Mouse (Mus musculus) ES-Bruce4 (cell line): ENCODE measurements around the gene Nfkbie. TPM values are rescaled to one million over a fixed set of nuclear protein-coding genes. Genes with fewer than 3 reads are reported as not detected.

Experiments used
- H3K27ac ChIP-seq: 2 replicates; pipeline ENCODE4 v1.5.1; 2012; ENCODE audit warnings: low read length, inconsistent platforms; ENCODE audit not compliant: insufficient read depth
- H3K27me3 ChIP-seq: 2 replicates; pipeline ENCODE4 v1.6.1; 2012; ENCODE audit warnings: mild to moderate bottlenecking, low read length, inconsistent platforms; ENCODE audit not compliant: control insufficient read depth, poor library complexity, insufficient read depth, severe bottlenecking
- H3K36me3 ChIP-seq: 2 replicates; pipeline ENCODE4 v1.6.1; 2012; ENCODE audit warnings: inconsistent platforms, mild to moderate bottlenecking, low read length, moderate library complexity; ENCODE audit not compliant: control insufficient read depth, poor library complexity, insufficient read depth, severe bottlenecking
- H3K4me1 ChIP-seq: one replicate; pipeline ENCODE4 v1.8.1; 2011; ENCODE audit warnings: low read length; ENCODE audit not compliant: control insufficient read depth, insufficient read depth
- H3K4me3 ChIP-seq: 2 replicates; pipeline ENCODE4 v1.5.1; 2011; ENCODE audit warnings: low read depth, mild to moderate bottlenecking, low read length
- H3K9ac ChIP-seq: 2 replicates; pipeline ENCODE4 v1.6.1; 2012; ENCODE audit warnings: low read depth, mild to moderate bottlenecking, inconsistent platforms; ENCODE audit not compliant: poor library complexity, severe bottlenecking
- H3K9me3 ChIP-seq: replicated peaks from 2 replicates; pipeline ENCODE4 v1.6.1; 2012; ENCODE audit warnings: mild to moderate bottlenecking, low read length, inconsistent platforms; ENCODE audit not compliant: control insufficient read depth, poor library complexity, insufficient read depth, severe bottlenecking
- CTCF ChIP-seq: IDR thresholded peaks from one replicate; pipeline ENCODE4 v1.8.1; 2011; ENCODE audit warnings: low read depth, low read length
- EP300 ChIP-seq: IDR thresholded peaks from 2 replicates; pipeline ENCODE4 v1.6.1; 2011; ENCODE audit warnings: low read depth, low read length; ENCODE audit not compliant: insufficient read depth
- POLR2A ChIP-seq: IDR thresholded peaks from one replicate; pipeline ENCODE4 v1.8.1; 2011; ENCODE audit warnings: low read length; ENCODE audit not compliant: insufficient read depth
- polyA plus RNA-seq: library from polyadenylated mRNA; stranded (reverse); fragments of >200 nt; gene quantifications from 2 replicates; pipeline ENCODE4 v1.2.4, GENCODE M21; 2011; ENCODE audit warnings: low read depth; ENCODE audit not compliant: missing spikeins, insufficient read depth, insufficient read length

Gene Nfkbie
- polyA plus RNA-seq, 1 experiment, result 2.7 TPM

- Histone ChIP-seq H3K36me3 (no peaks in the 10 kb centered on the region), H3K9me3 (no peaks in the 10 kb centered on the region), H3K4me3 (peak overlapping the region; percentile 36), H3K27ac (no peak overlapping the region), H3K4me1 (peaks cover 3% of the 10 kb centered on the region), H3K9ac (peak overlapping the region; percentile 18), H3K27me3 (no peaks in the 10 kb centered on the region)
- TF ChIP-seq CTCF, result no peak
- TF ChIP-seq POLR2A, result no peak
- no peak for TF ChIP-seq EP300
Observed at GRCm38 (mm10) chr17:45545278-45545961, 10.1 kb upstream of the Nfkbie start.

- no peak overlapping the region for H3K4me3 ChIP-seq
- H3K27me3 ChIP-seq, result no peaks in the 10 kb centered on the region
- peaks cover 3% of the 10 kb centered on the region for H3K4me1 ChIP-seq
Observed at GRCm38 (mm10) chr17:45546941-45547340, 8.6 kb upstream of the Nfkbie start.

GRCm38 (mm10) chr17:45547461-45548190, 7.9 kb upstream of the Nfkbie start:
- Histone ChIP-seq H3K4me3 (no peak overlapping the region), H3K36me3 (no peaks in the 10 kb centered on the region), H3K27ac (no peak overlapping the region), H3K9me3 (no peaks in the 10 kb centered on the region), H3K4me1 (peaks cover 3% of the 10 kb centered on the region), H3K9ac (no peak overlapping the region), H3K27me3 (no peaks in the 10 kb centered on the region)
- TF ChIP-seq CTCF (no peak), POLR2A (no peak), EP300 (no peak)

More at GRCm38 (mm10) chr17:45546941-45547340, 8.6 kb upstream of the Nfkbie start:
- TF ChIP-seq POLR2A, result no peak
- TF ChIP-seq EP300, result no peak
- TF ChIP-seq CTCF, result no peak
- no peak overlapping the region for H3K27ac ChIP-seq
- H3K9me3 ChIP-seq, result no peaks in the 10 kb centered on the region
- no peaks in the 10 kb centered on the region for H3K36me3 ChIP-seq
- no peak overlapping the region for H3K9ac ChIP-seq

GRCm38 (mm10) chr17:45548541-45549512, 6.7 kb upstream of the Nfkbie start:
- H3K36me3 ChIP-seq, result no peaks in the 10 kb centered on the region
- no peak overlapping the region for H3K27ac ChIP-seq
- no peaks in the 10 kb centered on the region for H3K27me3 ChIP-seq
- no peaks in the 10 kb centered on the region for H3K9me3 ChIP-seq
- H3K9ac ChIP-seq, result peak overlapping the region; percentile 91
- H3K4me3 ChIP-seq, result peak overlapping the region; percentile 54
- peaks cover 1% of the 10 kb centered on the region for H3K4me1 ChIP-seq
- no peak for TF ChIP-seq POLR2A
- peak; percentile 24 for TF ChIP-seq CTCF
- TF ChIP-seq EP300, result no peak

- Histone ChIP-seq H3K4me3 (peak within 1 kb of the TSS; percentile 70), H3K27me3 (no peaks in the 10 kb centered on the region), H3K4me1 (no peaks in the 10 kb centered on the region), H3K27ac (no peak within 1 kb of the TSS), H3K9ac (peak within 1 kb of the TSS; percentile 91), H3K36me3 (no peaks in the 10 kb centered on the region), H3K9me3 (no peaks in the 10 kb centered on the region)
- no peak for TF ChIP-seq CTCF
- no peak for TF ChIP-seq POLR2A
- no peak for TF ChIP-seq EP300
Observed at GRCm38 (mm10) chr17:45549617-45550181, 5.8 kb upstream of the Nfkbie start, which contains the start of gene Tmem151b. Gene Tmem151b (minus strand): TSS chr17:45549677.
